ENCODE assay signal across 12 mouse cellular contexts in genomic region chr6:119491006-119491405, GRCm38 (mm10). TPM values are rescaled to one million over a fixed set of nuclear protein-coding genes. Genes with fewer than 3 reads are reported as not detected.
DNase-seq lines count a peak whose midpoint lies in the region; ATAC-seq and TF ChIP-seq lines count a peak whose summit lies in the region.
"Had no signal": no experiment of that assay in that cellular context is flagged by ENCODE, and none has a peak within 500 bp of the region (broad histone marks: within the 10 kb centered on the region; RNA-seq: fewer than 3 reads in every experiment).

No protein-coding gene starts in this region.

- H3K9me3 ChIP-seq in intestine, postnatal 0 days (ENCODE audit: control insufficient read depth) = no peaks in the 10 kb centered on the region
- H3K9me3 ChIP-seq in intestine, embryonic 15.5 days = no peaks in the 10 kb centered on the region
- H3K9me3 ChIP-seq in embryonic facial prominence, embryonic 15.5 days (replicated peaks) = no peaks in the 10 kb centered on the region
- H3K9me3 ChIP-seq in forebrain, postnatal 0 days (ENCODE audit: low read length) = no peaks in the 10 kb centered on the region
- no peaks in the 10 kb centered on the region for H3K9me3 ChIP-seq in midbrain, embryonic 15.5 days

- no peak for TF ChIP-seq CTCF in intestine, postnatal 0 days (IDR thresholded peaks at IDR 0.05; ENCODE audit: low read depth)
- TF ChIP-seq CTCF in forebrain, postnatal 0 days (IDR thresholded peaks at IDR 0.05; ENCODE audit: low read depth) = no peak

- H3K4me2 ChIP-seq in intestine, postnatal 0 days (replicated peaks; ENCODE audit: low read depth) = peak overlapping the region; percentile 11; the same call in 1 of the 2 replicates
- H3K4me2 ChIP-seq in intestine, embryonic 15.5 days (replicated peaks) = no peak overlapping the region
- H3K4me2 ChIP-seq in embryonic facial prominence, embryonic 15.5 days (replicated peaks) = peak overlapping the region; percentile 46
- peak overlapping the region; percentile 30 for H3K4me2 ChIP-seq in forebrain, postnatal 0 days (ENCODE audit: low read depth)
- peak overlapping the region; percentile 35 for H3K4me2 ChIP-seq in midbrain, embryonic 15.5 days

- no peaks in the 10 kb centered on the region; the same call in none of the 2 replicates for H3K4me1 ChIP-seq in intestine, postnatal 0 days (replicated peaks; ENCODE audit: control insufficient read depth, insufficient read depth, low read length)
- 0 out of 2 replicates have a peak, but pooled peaks cover 5% of the 10 kb centered on the region for H3K4me1 ChIP-seq in intestine, embryonic 15.5 days (replicated peaks)
- H3K4me1 ChIP-seq in embryonic facial prominence, embryonic 15.5 days = peaks cover 17% of the 10 kb centered on the region
- peaks cover 13% of the 10 kb centered on the region; the same call in 1 of the 2 replicates for H3K4me1 ChIP-seq in forebrain, postnatal 0 days (ENCODE audit: insufficient read depth)
- peaks cover 23% of the 10 kb centered on the region for H3K4me1 ChIP-seq in midbrain, embryonic 15.5 days

- no peaks in the 10 kb centered on the region for H3K36me3 ChIP-seq in intestine, postnatal 0 days (ENCODE audit: control insufficient read depth, insufficient read depth)
- no peaks in the 10 kb centered on the region for H3K36me3 ChIP-seq in intestine, embryonic 15.5 days
- H3K36me3 ChIP-seq in embryonic facial prominence, embryonic 15.5 days = no peaks in the 10 kb centered on the region
- no peaks in the 10 kb centered on the region for H3K36me3 ChIP-seq in forebrain, postnatal 0 days (ENCODE audit: insufficient read depth)
- no peaks in the 10 kb centered on the region for H3K36me3 ChIP-seq in midbrain, embryonic 15.5 days (replicated peaks)

- WGBS in intestine, postnatal 0 days = 68% methylated on average over 11 of the region's 11 CpGs
- WGBS in intestine, embryonic 15.5 days = 70% methylated on average over 11 of the region's 11 CpGs
- 29% methylated on average over 11 of the region's 11 CpGs for WGBS in embryonic facial prominence, embryonic 15.5 days
- 22% methylated on average over 11 of the region's 11 CpGs for WGBS in forebrain, postnatal 0 days
- WGBS in midbrain, embryonic 15.5 days = 12% methylated on average over 11 of the region's 11 CpGs

- H3K27ac ChIP-seq in intestine, postnatal 0 days (ENCODE audit: low read depth, low read length) = no peak overlapping the region
- no peak overlapping the region for H3K27ac ChIP-seq in intestine, embryonic 15.5 days
- H3K27ac ChIP-seq in embryonic facial prominence, embryonic 15.5 days (replicated peaks) = no peak overlapping the region
- H3K27ac ChIP-seq in forebrain, postnatal 0 days (ENCODE audit: low read depth, low read length) = no peak overlapping the region
- H3K27ac ChIP-seq in midbrain, embryonic 15.5 days = no peak overlapping the region

- no peak overlapping the region for H3K9ac ChIP-seq in intestine, postnatal 0 days (ENCODE audit: low read depth, low read length)
- H3K9ac ChIP-seq in intestine, embryonic 15.5 days = no peak overlapping the region
- no peak overlapping the region for H3K9ac ChIP-seq in embryonic facial prominence, embryonic 15.5 days
- no peak overlapping the region for H3K9ac ChIP-seq in forebrain, postnatal 0 days
- no peak overlapping the region for H3K9ac ChIP-seq in midbrain, embryonic 15.5 days

- H3K4me3 ChIP-seq in intestine, postnatal 0 days (ENCODE audit: low read depth, low read length) = no peak overlapping the region
- no peak overlapping the region for H3K4me3 ChIP-seq in intestine, embryonic 15.5 days (replicated peaks)
- H3K4me3 ChIP-seq in embryonic facial prominence, embryonic 15.5 days (replicated peaks) = peak overlapping the region; percentile 21
- no peak overlapping the region for H3K4me3 ChIP-seq in forebrain, postnatal 0 days (ENCODE audit: low read depth, low read length)
- H3K4me3 ChIP-seq in midbrain, embryonic 15.5 days = no peak overlapping the region

- no peaks in the 10 kb centered on the region for H3K27me3 ChIP-seq in intestine, postnatal 0 days (replicated peaks; ENCODE audit: control insufficient read depth, insufficient read depth, low read length)
- no peaks in the 10 kb centered on the region for H3K27me3 ChIP-seq in intestine, embryonic 15.5 days (replicated peaks)
- no peaks in the 10 kb centered on the region for H3K27me3 ChIP-seq in embryonic facial prominence, embryonic 15.5 days
- H3K27me3 ChIP-seq in forebrain, postnatal 0 days (ENCODE audit: insufficient read depth, low read length) = no peaks in the 10 kb centered on the region
- no peaks in the 10 kb centered on the region for H3K27me3 ChIP-seq in midbrain, embryonic 15.5 days (replicated peaks)

- no peak for ATAC-seq in intestine, postnatal 0 days
- no peak for ATAC-seq in intestine, embryonic 15.5 days
- ATAC-seq in embryonic facial prominence, embryonic 15.5 days (ENCODE audit: insufficient number of reproducible peaks, low FRiP score, low TSS enrichment, low read depth) = no peak
- no peak for ATAC-seq in forebrain, postnatal 0 days
- ATAC-seq in midbrain, embryonic 15.5 days (replicated peaks) = no peak; the same call in 1 of the 2 replicates

- DNase-seq in forebrain, postnatal 0 days = no peak
- no peak for DNase-seq in adipocyte (ENCODE audit: low spot score)
- DNase-seq in adrenal gland, postnatal 25 days = no peak
- DNase-seq in right cerebral cortex, postnatal 4 days = no peak
- DNase-seq: cerebellum, postnatal 25 days; heart, postnatal 14 days; kidney, postnatal 36 days; lung, adult 2 months had no signal

RNA-seq across cellular contexts. Expression of gene Fbxl14, which starts 11.5 kb away (rescaled TPM):
- 4.0 and 4.4 TPM in 2 replicates for polyA plus RNA-seq in intestine, postnatal 0 days (2015; fragmentation: Nextera tagmentation; extraction: Ambion mirVana)
- polyA plus RNA-seq in intestine, embryonic 15.5 days (2015; fragmentation: Nextera tagmentation; extraction: Ambion mirVana) = 4.6 and 4.7 TPM in 2 replicates
- polyA plus RNA-seq in embryonic facial prominence, embryonic 15.5 days (2015; fragmentation: Nextera tagmentation; extraction: Ambion mirVana) = 4.3 TPM in 2 replicates
- total RNA-seq in forebrain, postnatal 0 days (2014; rRNA removed) = 40.3 and 54.5 TPM in 2 replicates
- polyA plus RNA-seq in forebrain, postnatal 0 days (2015; fragmentation: Nextera tagmentation; extraction: Ambion mirVana) = 1.9 and 2.2 TPM in 2 replicates
- polyA plus RNA-seq in midbrain, embryonic 15.5 days (2015; fragmentation: Nextera tagmentation; extraction: Ambion mirVana) = 2.4 and 2.5 TPM in 2 replicates
- total RNA-seq in adrenal gland, postnatal 25 days (2021) = 39.5 and 40.8 TPM in 2 replicates

RNA-seq across cellular contexts. Expression of gene Wnt5b, which starts 53.1 kb away (rescaled TPM):
- 1.5 and 1.8 TPM in 2 replicates for polyA plus RNA-seq in intestine, postnatal 0 days (2015; fragmentation: Nextera tagmentation; extraction: Ambion mirVana)
- polyA plus RNA-seq in intestine, embryonic 15.5 days (2015; fragmentation: Nextera tagmentation; extraction: Ambion mirVana) = 7.3 and 7.4 TPM in 2 replicates
- 9.8 TPM in 2 replicates for polyA plus RNA-seq in embryonic facial prominence, embryonic 15.5 days (2015; fragmentation: Nextera tagmentation; extraction: Ambion mirVana)
- 3.1 and 4.4 TPM in 2 replicates for total RNA-seq in forebrain, postnatal 0 days (2014; rRNA removed)
- polyA plus RNA-seq in forebrain, postnatal 0 days (2015; fragmentation: Nextera tagmentation; extraction: Ambion mirVana) = 2.2 and 2.5 TPM in 2 replicates
- 2.3 TPM in 2 replicates for polyA plus RNA-seq in midbrain, embryonic 15.5 days (2015; fragmentation: Nextera tagmentation; extraction: Ambion mirVana)
- 1.7 and 2.7 TPM in 2 replicates for total RNA-seq in adrenal gland, postnatal 25 days (2021)
